Comparison of ENCODE assay signal across 7 mouse cellular contexts in genomic region chr12:86795838-86796232, GRCm38 (mm10).
DNase-seq lines count a peak whose midpoint lies in the region; ATAC-seq and TF ChIP-seq lines count a peak whose summit lies in the region.

No protein-coding gene starts in this region.

- intact Hi-C loops in left cerebral cortex, postnatal 14 days (cut with DNase I), result loop anchor here (1.0 to 10.0 kb wide), 4 partner anchors 111 to 249 kb away; no protein-coding TSS in a partner anchor

- no peaks in the 10 kb centered on the region for H3K36me3 ChIP-seq in hindbrain, postnatal 0 days (ENCODE audit: insufficient read depth, low read length)
- H3K36me3 ChIP-seq in midbrain, embryonic 10.5 days, result no peaks in the 10 kb centered on the region

- TF ChIP-seq CTCF in hindbrain, postnatal 0 days (IDR thresholded peaks at IDR 0.05; ENCODE audit: low read depth), result peak; percentile 100

- H3K9ac ChIP-seq in hindbrain, postnatal 0 days (replicated peaks; ENCODE audit: low read length), result no peak overlapping the region

- no peak overlapping the region for H3K4me3 ChIP-seq in hindbrain, postnatal 0 days (ENCODE audit: low read length)
- no peak overlapping the region for H3K4me3 ChIP-seq in midbrain, embryonic 10.5 days

- H3K27ac ChIP-seq in hindbrain, postnatal 0 days, result peak overlapping the region; percentile 36; the same call in 1 of the 2 replicates
- H3K27ac ChIP-seq in midbrain, embryonic 10.5 days (replicated peaks), result peak overlapping the region; percentile 68

- WGBS in hindbrain, postnatal 0 days, result 4% methylated on average over 4 of the region's 4 CpGs
- 7% methylated on average over 4 of the region's 4 CpGs for WGBS in midbrain, embryonic 10.5 days

- peak; percentile 94 for DNase-seq in ZHBTc4 (ENCODE audit: low read depth, low spot score)
- DNase-seq in cerebellum, postnatal 10 days, result peak; percentile 92 to 93
- peak; percentile 79 to 90 for DNase-seq in frontal cortex, postnatal 36 days (ENCODE audit: low spot score in 2 of 2)
- peak; percentile 94 for DNase-seq in hindbrain, postnatal 0 days (ENCODE audit: low spot score)
- DNase-seq in left cerebral cortex, postnatal 14 days (ENCODE audit: low spot score in 2 of 2), result peak; percentile 89 to 92
- DNase-seq in midbrain, embryonic 10.5 days (ENCODE audit: low spot score), result peak; percentile 87
- peak; percentile 75 to 77 for DNase-seq in right cerebral cortex, postnatal 36 days (ENCODE audit: low spot score in 2 of 2)

- no peaks in the 10 kb centered on the region for H3K27me3 ChIP-seq in hindbrain, postnatal 0 days (ENCODE audit: insufficient read depth, low read length)
- no peaks in the 10 kb centered on the region for H3K27me3 ChIP-seq in midbrain, embryonic 10.5 days (ENCODE audit: low read depth, poor library complexity, severe bottlenecking)

- H3K9me3 ChIP-seq in hindbrain, postnatal 0 days (ENCODE audit: low read length), result no peaks in the 10 kb centered on the region
- H3K9me3 ChIP-seq in midbrain, embryonic 10.5 days (replicated peaks), result no peaks in the 10 kb centered on the region

- no peak overlapping the region for H3K4me2 ChIP-seq in hindbrain, postnatal 0 days (ENCODE audit: low read depth, low read length)

- peaks cover 18% of the 10 kb centered on the region for H3K4me1 ChIP-seq in hindbrain, postnatal 0 days (ENCODE audit: insufficient read depth, low read length)
- peaks cover 57% of the 10 kb centered on the region for H3K4me1 ChIP-seq in midbrain, embryonic 10.5 days

- ATAC-seq in hindbrain, postnatal 0 days, result peak; percentile 62
